Mouse (Mus musculus) lung, embryonic 14.5 days (tissue): ENCODE data around the gene Taok1. TPM values are rescaled to one million over a fixed set of nuclear protein-coding genes. Genes with fewer than 3 reads are reported as not detected.

Source experiments
- ATAC-seq: fragments of 200-750 bp; cut with Nextera tagmentation; 2 replicates; pipeline ENCODE4 v1.8.0; 2017; ENCODE audit warnings: mild to moderate bottlenecking, moderate TSS enrichment, moderate library complexity; ENCODE audit not compliant: insufficient read depth
- DNase-seq: peaks from one replicate; pipeline ENCODE4 v3.0.0-alpha.2; 2015
- H3K27ac ChIP-seq: fragments of 300-500 bp; sonication (generic); 2 replicates; pipeline ENCODE4 v1.5.1; 2014; ENCODE audit warnings: low read depth, mild to moderate bottlenecking, moderate library complexity
- H3K27me3 ChIP-seq: fragments of 300-500 bp; sonication (generic); 2 replicates; pipeline ENCODE4 v1.6.1; 2014; ENCODE audit warnings: low read length, control low read depth; ENCODE audit not compliant: insufficient read depth
- H3K36me3 ChIP-seq: fragments of 300-500 bp; sonication (generic); 2 replicates; pipeline ENCODE4 v1.6.1; 2014; ENCODE audit warnings: control low read depth; ENCODE audit not compliant: insufficient read depth
- H3K4me1 ChIP-seq: fragments of 300-500 bp; sonication (generic); 2 replicates; pipeline ENCODE4 v1.6.1; 2014; ENCODE audit warnings: antibody characterized with exemption, control low read depth; ENCODE audit not compliant: insufficient read depth
- H3K4me2 ChIP-seq: fragments of 300-500 bp; sonication (generic); 2 replicates; pipeline ENCODE4 v1.6.1; 2014; ENCODE audit warnings: mild to moderate bottlenecking
- H3K4me3 ChIP-seq: fragments of 300-500 bp; sonication (generic); 2 replicates; pipeline ENCODE4 v1.5.1; 2014; ENCODE audit warnings: low read depth, low read length
- H3K9ac ChIP-seq: fragments of 300-500 bp; sonication (generic); 2 replicates; pipeline ENCODE4 v1.6.1; 2014
- H3K9me3 ChIP-seq: fragments of 300-500 bp; sonication (generic); 2 replicates; pipeline ENCODE4 v1.6.1; 2016; ENCODE audit warnings: low read depth, low read length, control low read depth
- CTCF ChIP-seq: IDR thresholded peaks from 2 replicates; pipeline ENCODE4 v1.5.1; 2016; ENCODE audit warnings: antibody characterized with exemption, low read depth
- WGBS: fragments of 180-500 bp; shearing (Covaris S2); extraction: QIAGEN DNeasy Blood & Tissue Kit; methylation state at CpG from one replicate; pipeline ENCODE4 v1.1.7; 2014; 5-methylcytosine and 5-hydroxymethylcytosine counted together
- polyA plus RNA-seq: library from polyadenylated mRNA; unstranded; fragments of >200 nt; fragmentation: Nextera tagmentation; extraction: Ambion mirVana; gene quantifications from 2 replicates; pipeline ENCODE4 v1.2.1, GENCODE M21; 2014

Taok1 gene
- polyA plus RNA-seq, 1 experiment from 2014 or later, result 20.8 TPM

DNA sequence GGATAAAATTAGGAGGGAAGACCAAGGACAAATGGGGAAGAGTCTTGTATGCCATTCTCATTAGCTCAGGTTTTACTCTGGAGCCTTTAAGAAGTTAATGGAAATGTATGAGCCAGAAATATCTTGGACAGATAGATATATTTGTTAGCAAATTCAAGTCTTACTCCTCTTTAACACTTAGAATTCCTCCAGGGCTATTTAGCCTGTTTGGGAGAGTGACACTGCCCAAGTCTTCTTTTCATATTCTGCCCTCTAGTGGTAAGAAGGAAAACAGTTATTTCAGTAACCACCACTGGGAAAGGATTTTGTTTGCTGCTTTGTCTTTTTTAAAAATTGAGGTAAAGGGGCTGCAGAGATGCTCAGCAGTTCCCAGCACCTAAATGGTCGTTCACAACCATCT, 21.9 kb upstream of the Taok1 start:
- Histone ChIP-seq H3K4me2 (no peak overlapping the region; the same call in 1 of the 2 replicates), H3K9me3 (no peaks in the 10 kb centered on the region), H3K4me3 (no peak overlapping the region), H3K4me1 (peaks cover 10% of the 10 kb centered on the region), H3K27ac (no peak overlapping the region), H3K9ac (no peak overlapping the region), H3K27me3 (no peaks in the 10 kb centered on the region), H3K36me3 (no peaks in the 10 kb centered on the region)
- WGBS, result 3% methylated on average over 1 of the region's 1 CpGs
- DNase-seq (peak; percentile 77), ATAC-seq (peak; percentile 51; the same call in 1 of the 2 replicates)
- TF ChIP-seq CTCF, result peak; percentile 77

- H3K9me3 ChIP-seq, result no peaks in the 10 kb centered on the region
- H3K4me2 ChIP-seq, result no peak overlapping the region
- H3K4me1 ChIP-seq, result peaks cover 10% of the 10 kb centered on the region
- TF ChIP-seq CTCF, result no peak
- H3K27me3 ChIP-seq, result no peaks in the 10 kb centered on the region
- H3K9ac ChIP-seq, result no peak overlapping the region
- DNase-seq, result no peak
- no peak for ATAC-seq
- 63% methylated on average over 5 of the region's 5 CpGs for WGBS
- no peaks in the 10 kb centered on the region for H3K36me3 ChIP-seq
- H3K4me3 ChIP-seq, result no peak overlapping the region
- no peak overlapping the region for H3K27ac ChIP-seq
These were observed 19.3 kb upstream of the Taok1 start for GRCm38 (mm10) chr11:77626596-77627535.

DNA sequence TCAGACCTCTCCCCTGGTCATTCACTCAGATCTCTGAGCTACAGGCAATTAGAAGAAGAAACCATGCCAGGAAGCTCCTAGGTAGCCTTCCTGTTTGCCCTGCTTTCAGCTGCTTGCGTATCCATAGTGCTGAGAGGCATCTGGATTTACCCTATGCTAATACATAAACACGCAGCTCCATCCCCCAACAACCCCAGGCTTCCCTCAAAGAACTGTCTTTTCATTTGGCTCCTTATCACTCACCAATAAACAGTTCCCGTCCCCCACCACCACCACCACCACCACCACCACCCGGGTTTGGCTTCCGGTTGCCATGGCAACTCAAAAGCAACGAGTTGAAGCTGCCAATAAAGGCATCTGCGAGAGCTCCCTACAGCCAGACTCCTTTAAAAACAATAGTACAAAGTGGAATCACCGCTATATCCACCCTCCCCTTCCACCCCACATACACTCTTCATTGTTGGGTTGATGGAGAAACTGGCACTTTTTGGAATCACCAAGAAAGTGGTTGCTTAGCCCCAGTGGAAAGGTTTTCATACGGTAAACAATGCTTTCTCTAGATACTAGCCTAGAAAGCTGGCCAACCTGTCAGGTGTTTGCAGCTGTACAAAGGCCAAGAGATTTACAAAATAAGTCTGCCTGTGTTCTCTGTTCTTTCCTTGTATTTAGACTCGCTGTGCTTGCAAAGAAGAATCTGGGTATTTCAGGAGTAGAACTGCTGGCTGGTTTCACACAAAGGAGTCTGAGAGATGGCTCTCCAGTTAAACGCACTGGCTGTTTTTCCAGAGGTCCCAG, 17.6 kb upstream of the Taok1 start:
- no peak overlapping the region for H3K27ac ChIP-seq
- no peak for TF ChIP-seq CTCF

GRCm38 (mm10) chr11:77624441-77625060, 16.9 kb upstream of the Taok1 start:
- peaks cover 10% of the 10 kb centered on the region for H3K4me1 ChIP-seq
- H3K4me3 ChIP-seq, result peak overlapping the region; percentile 23
- peak overlapping the region; percentile 61 for H3K4me2 ChIP-seq
- WGBS, result under 1% methylated on average over 17 of the region's 17 CpGs
- peak overlapping the region; percentile 27; the same call in 1 of the 2 replicates for H3K9ac ChIP-seq
- no peaks in the 10 kb centered on the region for H3K36me3 ChIP-seq
- no peak for TF ChIP-seq CTCF
- ATAC-seq (peak; percentile 83; the same call in 1 of the 2 replicates), DNase-seq (peak; percentile 77)
- H3K27ac ChIP-seq, result peak overlapping the region; percentile 2; the same call in 1 of the 2 replicates
- H3K9me3 ChIP-seq, result no peaks in the 10 kb centered on the region
- H3K27me3 ChIP-seq, result no peaks in the 10 kb centered on the region

More for the DNA sequence above, 17.6 kb upstream of the Taok1 start:
- Histone ChIP-seq H3K36me3 (no peaks in the 10 kb centered on the region), H3K4me2 (peak overlapping the region; percentile 61), H3K27me3 (no peaks in the 10 kb centered on the region), H3K4me3 (peak overlapping the region; percentile 23), H3K9me3 (no peaks in the 10 kb centered on the region), H3K4me1 (peaks cover 10% of the 10 kb centered on the region), H3K9ac (0 out of 2 replicates have a peak overlapping the region, but pooled peaks have one; percentile 27)
- WGBS, result 8% methylated on average over 11 of the region's 11 CpGs
- ATAC-seq, result peak; percentile 38; the same call in 1 of the 2 replicates
- DNase-seq, result peak; percentile 80

GRCm38 (mm10) chr11:77624002-77624401, 16.4 kb upstream of the Taok1 start:
- Histone ChIP-seq H3K27ac (peak overlapping the region; percentile 2; the same call in 1 of the 2 replicates), H3K4me1 (peaks cover 10% of the 10 kb centered on the region), H3K27me3 (no peaks in the 10 kb centered on the region), H3K9ac (peak overlapping the region; percentile 27; the same call in 1 of the 2 replicates), H3K4me2 (peak overlapping the region; percentile 61), H3K36me3 (no peaks in the 10 kb centered on the region), H3K4me3 (peak overlapping the region; percentile 23; the same call in 1 of the 2 replicates), H3K9me3 (no peaks in the 10 kb centered on the region)
- ATAC-seq (no peak), DNase-seq (no peak)
- TF ChIP-seq CTCF, result no peak
- WGBS, result 22% methylated on average over 5 of the region's 5 CpGs

DNA sequence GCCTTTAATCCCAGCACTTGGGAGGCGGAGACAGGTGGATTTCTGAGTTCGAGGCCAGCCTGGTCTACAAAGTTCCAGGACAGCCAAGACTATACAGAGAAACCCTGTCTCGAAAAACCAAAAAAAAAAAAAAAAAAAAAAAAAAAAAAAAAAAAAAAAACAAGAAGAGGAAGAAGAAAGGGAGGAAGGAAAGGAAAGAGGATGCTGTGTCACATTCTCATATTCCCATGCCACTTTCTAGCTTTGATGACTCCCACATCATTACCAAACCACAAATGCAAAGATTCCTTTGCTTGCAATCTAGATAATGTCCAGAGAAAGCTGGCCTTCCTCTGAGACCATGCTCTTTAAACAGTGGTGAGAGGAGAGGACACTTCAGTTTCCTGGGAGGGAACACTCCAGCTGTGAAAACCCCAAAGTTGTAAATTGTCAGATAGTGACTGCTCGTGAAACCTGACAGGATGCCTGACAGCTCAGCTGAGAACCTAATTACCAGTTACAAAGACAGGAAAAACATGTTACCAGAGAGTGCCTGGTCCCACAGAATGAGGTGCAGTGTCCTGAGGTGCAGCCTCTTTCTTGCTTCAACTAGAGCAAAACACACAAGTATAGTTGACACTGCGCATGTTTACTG, 14.4 kb upstream of the Taok1 start:
- WGBS, result 62% methylated on average over 5 of the region's 5 CpGs
- Histone ChIP-seq H3K36me3 (no peaks in the 10 kb centered on the region), H3K4me3 (no peak overlapping the region), H3K27me3 (no peaks in the 10 kb centered on the region), H3K9ac (no peak overlapping the region), H3K4me2 (no peak overlapping the region), H3K27ac (no peak overlapping the region), H3K9me3 (no peaks in the 10 kb centered on the region), H3K4me1 (peaks cover 10% of the 10 kb centered on the region)
- ATAC-seq (no peak), DNase-seq (no peak)
- TF ChIP-seq CTCF, result no peak
